Mouse (Mus musculus): ENCODE data around the gene 5430419D17Rik.

5430419D17Rik gene

DNA sequence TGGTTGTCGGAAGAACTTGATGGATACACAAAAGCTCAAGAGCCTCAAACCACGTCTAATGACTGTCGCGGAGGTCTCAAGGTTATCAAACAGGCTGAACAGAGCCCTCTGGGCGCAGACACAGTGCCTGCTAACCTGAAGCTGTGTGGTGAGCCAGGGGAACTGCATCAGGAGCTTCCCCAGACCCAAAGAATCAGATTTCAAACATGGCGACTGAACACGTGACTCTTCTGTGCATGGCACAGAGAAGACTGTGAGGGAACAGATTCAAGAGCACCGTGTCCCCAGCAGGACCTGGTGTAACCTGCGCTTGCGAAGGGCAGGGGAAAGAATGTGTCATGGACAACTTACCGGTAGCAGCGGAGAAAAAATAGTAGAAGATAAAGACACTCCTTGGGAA, 143.4 kb downstream of the 5430419D17Rik start:
- DNase-seq (ENCODE audit: low spot score in 2 of 2): no peak

DNA sequence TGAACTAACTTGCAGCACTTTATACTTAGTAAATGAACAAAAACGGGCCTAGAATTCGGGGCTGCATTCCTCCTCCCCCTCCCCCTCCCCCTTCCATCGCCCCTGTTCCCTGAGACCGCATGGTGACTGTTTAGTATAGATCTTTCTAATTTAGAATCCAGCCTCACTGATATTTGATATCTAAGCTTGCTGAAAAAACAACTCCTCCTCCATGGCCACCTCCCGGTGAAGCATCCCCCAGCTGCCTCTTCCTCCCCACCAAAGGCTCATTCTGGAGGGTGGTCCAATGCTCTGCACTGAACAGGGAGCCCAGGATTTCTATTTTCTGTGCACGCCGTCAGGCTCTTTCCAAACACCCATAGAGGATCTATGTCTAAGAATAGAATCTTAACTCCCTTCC, 144.1 kb downstream of the 5430419D17Rik start:
- no peak for DNase-seq (ENCODE audit: low spot score in 2 of 2)

DNA sequence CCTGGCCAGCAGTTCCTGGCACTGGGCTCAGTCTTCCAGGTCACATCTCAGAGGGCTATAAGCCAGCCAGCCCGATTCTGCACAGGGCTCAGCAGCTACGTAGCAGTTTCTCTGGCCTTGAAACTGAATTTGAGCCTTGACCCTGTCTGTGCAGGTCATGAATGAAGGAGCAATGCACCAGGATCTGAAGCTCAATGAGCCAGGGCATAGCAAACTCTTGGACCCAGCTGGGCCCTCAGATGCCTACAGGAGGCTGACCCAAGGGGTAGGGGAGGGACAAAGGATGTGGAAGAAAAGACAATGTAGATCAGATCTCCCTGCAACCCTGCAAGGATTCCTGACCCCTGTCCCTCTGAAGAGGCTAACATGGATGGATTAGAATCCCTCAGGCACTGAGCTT, 148.0 kb downstream of the 5430419D17Rik start, which contains the start of gene Cuzd1:
Gene Cuzd1 (minus strand): TSS at position 101 of the 400 bp plus-strand sequence.
- DNase-seq (ENCODE audit: low spot score in 2 of 2): no peak

DNA sequence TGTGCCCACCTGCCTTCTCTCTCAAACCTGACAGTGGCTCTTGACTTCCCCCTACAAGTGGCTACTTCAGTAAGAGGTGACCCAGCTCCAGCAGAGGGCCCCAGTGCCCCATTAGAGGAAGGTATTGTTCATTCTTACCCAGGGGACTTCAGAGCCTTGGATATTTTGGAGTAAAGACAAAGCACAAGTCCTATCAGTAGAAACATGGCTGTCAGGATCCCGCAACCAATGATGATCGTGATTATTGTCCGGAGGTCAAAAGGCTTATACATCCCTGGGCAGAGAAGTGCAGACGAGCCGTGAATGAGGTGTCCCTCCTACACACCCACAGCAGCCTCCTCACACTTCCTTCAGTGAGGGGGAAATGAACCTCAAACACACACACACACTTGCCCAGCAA, 152.9 kb downstream of the 5430419D17Rik start:
- no peak for DNase-seq (ENCODE audit: low spot score in 2 of 2)

DNA sequence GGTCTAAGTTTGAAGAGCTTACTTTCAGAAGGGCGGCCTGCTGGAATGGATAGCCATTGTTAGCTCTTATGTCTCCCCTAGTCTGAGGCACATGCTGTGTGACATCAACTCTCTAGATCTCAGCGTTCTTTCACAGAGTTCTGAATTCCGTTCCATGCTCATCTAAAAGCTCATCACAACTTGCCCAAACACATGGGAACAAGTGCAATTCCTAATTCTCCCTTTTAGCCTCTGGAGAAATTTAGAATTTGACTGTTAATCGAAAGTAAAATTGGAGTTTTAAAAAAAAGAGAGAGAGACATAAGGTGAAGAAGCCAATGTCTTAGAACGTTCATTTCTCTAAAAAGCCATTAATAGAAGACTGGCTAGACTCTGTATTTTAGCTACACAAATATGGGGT, 155.2 kb downstream of the 5430419D17Rik start, which contains the start of gene Fam24b:
Gene Fam24b (minus strand): TSS at position 101 of the 400 bp plus-strand sequence.
- no peak for DNase-seq (ENCODE audit: low spot score in 2 of 2)

DNA sequence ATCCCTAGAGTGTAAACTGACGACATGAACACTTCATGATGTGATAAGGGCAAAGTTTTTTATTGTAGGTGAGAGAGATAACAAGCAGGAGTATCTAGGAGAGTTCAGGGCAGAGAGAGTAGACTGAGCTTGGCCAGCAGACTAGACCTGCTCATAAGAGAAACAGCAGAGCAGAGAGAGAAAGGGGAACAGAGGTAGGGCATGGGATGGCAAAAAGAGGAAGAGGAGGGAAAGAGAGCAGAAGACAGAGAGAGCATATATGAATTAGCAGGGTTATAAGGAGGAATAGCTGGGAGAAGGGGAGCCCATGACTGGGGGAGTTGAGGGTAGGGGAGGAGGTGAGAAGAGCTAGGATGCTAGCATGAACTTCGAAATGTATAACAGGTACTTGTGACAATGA, 157.5 kb downstream of the 5430419D17Rik start:
- DNase-seq (ENCODE audit: low spot score in 2 of 2): no peak

DNA sequence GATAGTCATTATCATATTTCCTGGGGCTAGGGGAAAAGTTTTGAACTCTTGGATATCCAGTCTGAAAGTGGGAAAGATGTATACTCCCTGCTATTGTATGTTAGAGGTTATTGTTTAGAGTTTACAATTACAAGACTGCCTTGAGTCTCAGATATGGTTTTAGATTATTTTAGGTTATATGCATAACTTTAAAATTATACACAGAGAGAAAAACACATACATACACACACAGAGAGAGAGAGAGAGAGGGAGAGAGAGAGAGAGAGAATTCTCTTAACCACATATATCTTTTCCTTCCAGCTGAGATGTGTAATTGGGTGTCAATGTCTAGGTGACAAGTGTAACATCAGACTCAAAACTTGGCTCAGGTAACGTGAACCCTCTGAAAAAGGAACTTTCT, 159.4 kb downstream of the 5430419D17Rik start, which contains the start of gene Fam24a:
Gene Fam24a (plus strand): TSS at position 301 of the 400 bp plus-strand sequence.
- no peak for DNase-seq (ENCODE audit: low spot score in 2 of 2)

DNA sequence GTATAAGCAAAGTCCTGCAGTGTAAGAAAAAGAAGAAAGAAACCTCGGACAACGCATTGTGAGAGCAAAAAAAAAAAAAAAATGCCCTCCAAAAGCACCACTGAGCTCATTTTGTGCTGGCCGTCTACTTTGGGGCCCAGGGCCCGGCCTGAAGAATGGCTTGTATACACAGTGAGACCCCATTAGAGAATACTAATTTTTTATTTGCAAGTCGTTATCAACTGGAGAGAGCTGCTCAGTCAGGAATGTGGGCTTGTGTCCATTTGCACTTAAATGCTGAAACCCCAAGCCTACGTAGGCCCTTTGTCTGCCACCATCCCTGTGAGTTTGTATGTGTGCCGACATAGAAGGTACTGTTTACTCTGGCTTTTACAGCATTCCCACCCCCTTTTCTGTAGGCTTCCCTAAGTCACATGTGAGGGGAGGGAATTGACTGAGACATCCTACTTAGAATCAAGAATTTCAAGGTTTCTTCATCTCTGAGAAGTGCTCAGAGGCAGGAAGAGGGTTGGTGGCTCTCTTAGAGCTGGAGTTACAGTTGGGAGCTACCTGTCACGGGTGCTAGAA, 163.4 kb downstream of the 5430419D17Rik start:
- DNase-seq (ENCODE audit: low spot score in 2 of 2): no peak

DNA sequence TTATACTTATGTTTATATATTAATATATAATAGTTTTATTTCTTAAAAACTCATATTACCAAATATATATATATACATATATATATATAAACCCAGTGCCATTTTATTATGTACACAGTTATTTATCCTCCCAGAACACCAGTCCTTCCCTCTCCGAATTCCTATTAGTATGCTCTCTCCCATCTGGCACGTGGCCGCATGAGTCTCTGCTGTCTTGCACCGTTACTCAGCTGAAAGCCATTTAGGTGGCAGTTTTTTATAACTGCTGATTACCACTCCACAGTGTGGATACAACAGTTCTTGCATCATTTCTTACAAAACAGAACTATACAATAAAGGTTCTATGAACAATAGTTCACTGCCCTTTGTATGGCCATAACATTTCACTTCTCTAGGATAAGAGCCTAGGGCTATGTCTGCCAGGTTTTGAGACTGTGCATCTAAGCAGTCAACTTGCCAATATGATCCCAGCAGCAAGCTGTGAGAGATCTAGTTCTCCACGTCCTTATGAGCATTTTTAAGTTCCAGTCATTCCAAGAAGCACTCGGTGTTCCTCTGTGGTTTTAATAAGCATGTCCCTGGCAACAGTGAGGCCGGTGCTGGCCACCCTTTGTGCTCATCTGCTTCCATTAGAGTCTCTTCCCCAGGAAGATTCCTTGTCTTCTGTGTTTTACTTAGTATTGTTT, 171.8 kb downstream of the 5430419D17Rik start:
- DNase-seq (ENCODE audit: low spot score in 2 of 2): no peak
